Mouse (Mus musculus) sigmoid colon, adult 10 weeks (tissue): ENCODE results near the gene Neu2. TPM values are rescaled to one million over a fixed set of nuclear protein-coding genes. Genes with fewer than 3 reads are reported as not detected.

ENCODE experiments used
- polyA plus RNA-seq: library from polyadenylated mRNA; stranded (reverse); fragments of 350-450 nt; fragmentation: Illumina TruSeq; extraction: RNeasy Lipid Tissue Mini Kit (QIAGEN cat#74804); gene quantifications from one replicate; pipeline ENCODE4 v1.2.3, GENCODE M21; 2014; ENCODE audit warnings: low read depth, low replicate concordance

Neu2 gene
- polyA plus RNA-seq: 0.47 TPM

GRCm38 (mm10) chr1:87509561-87510165, at the start of gene Neu2:
Gene Neu2, plus strand, starts transcription at chr1:87509889.

GRCm38 (mm10) chr1:87469971-87470370, 39.7 kb upstream of the Neu2 start, which contains the start of gene Snorc:
Gene Snorc, plus strand, starts transcription at chr1:87470271.

GRCm38 (mm10) chr1:87573800-87574215, 64.1 kb downstream of the Neu2 start, which contains the start of gene Ngef:
Gene Ngef, minus strand, starts transcription at chr1:87573870.

GRCm38 (mm10) chr1:87620211-87620668, 110.6 kb downstream of the Neu2 start, which contains the start of gene Inpp5d:
Gene Inpp5d, plus strand, starts transcription at chr1:87620312.

Other genes with a start within 250 kb of the Neu2 start
- gene Efhd1, start 245.5 kb upstream of the Neu2 start, polyA plus RNA-seq: 8.4 TPM
- gene Gigyf2, start 182.9 kb upstream of the Neu2 start, polyA plus RNA-seq: 109 TPM
- gene Kcnj13, start 115.2 kb upstream of the Neu2 start, polyA plus RNA-seq: 0.73 TPM
- gene Snorc, start 39.6 kb upstream of the Neu2 start, polyA plus RNA-seq: not detected
- 1.6 TPM for gene Ngef, start 64.0 kb downstream of the Neu2 start, polyA plus RNA-seq
- 2.1 TPM for gene Inpp5d, start 110.4 kb downstream of the Neu2 start, polyA plus RNA-seq
- gene Atg16l1, start 246.0 kb downstream of the Neu2 start, polyA plus RNA-seq: 19.9 TPM